Mouse (Mus musculus): Measurements from ENCODE around the gene H2al2a.

- TF ChIP-seq POLR2A (IDR thresholded peaks at IDR 0.05; ENCODE audit: borderline replicate concordance, insufficient read depth, low read length) (no peak), CTCF (IDR thresholded peaks at IDR 0.05; ENCODE audit: borderline replicate concordance, insufficient read depth, low read depth, low read length) (no peak)
These were observed 23.5 kb downstream of the H2al2a start for GRCm38 (mm10) chr2:17973246-17973645.
